Mouse (Mus musculus) kidney, postnatal 14 days (tissue): ENCODE data around the gene Gm20823.
"Not testable (repeated sequence)": the region's sequence is repeated elsewhere in the genome, so short reads cannot be mapped to it uniquely, and the experiment has no call there.

Experiments used
- DNase-seq: peaks from one replicate; pipeline ENCODE4 v3.0.0; 2022; ENCODE audit warnings: mixed read lengths

Gm20823 gene

GRCm38 (mm10) chrY:62464745-62465144 lies at the start of gene Gm20823:
Gm20823 (minus strand) TSS chrY:62464845.
- not testable (repeated sequence) for DNase-seq
